Mouse (Mus musculus) A20 (cell line): Measurements from ENCODE around the gene Vps51.
A peak's percentile ranks its signal among the peaks of the same experiment; 100 is the strongest.

Source experiments
- DNase-seq: peaks from one replicate; pipeline ENCODE4 v3.0.0-alpha.2; 2011; ENCODE audit warnings: low read depth, low spot score

The Vps51 gene

GRCm38 (mm10) chr19:6076564-6077393 lies at the start of gene Vps51:
Gene Vps51, minus strand, starts transcription at chr19:6077231.
- DNase-seq, result peak; percentile 97

GRCm38 (mm10) chr19:6126289-6126688 lies 49.3 kb upstream of the Vps51 start:
- peak; percentile 83 for DNase-seq

GRCm38 (mm10) chr19:6124898-6125297 lies 47.9 kb upstream of the Vps51 start:
- no peak for DNase-seq

- DNase-seq, result no peak
Observed at GRCm38 (mm10) chr19:6123330-6123729, 46.3 kb upstream of the Vps51 start.

- no peak for DNase-seq
Observed at GRCm38 (mm10) chr19:6121761-6122160, 44.7 kb upstream of the Vps51 start.

GRCm38 (mm10) chr19:6118677-6119185 lies 41.7 kb upstream of the Vps51 start:
- DNase-seq, result no peak

- DNase-seq, result peak; percentile 97
Observed at GRCm38 (mm10) chr19:6117986-6118676, 41.1 kb upstream of the Vps51 start, which contains the start of gene Sac3d1. Gene Sac3d1, minus strand, starts transcription at chr19:6118650.

GRCm38 (mm10) chr19:6117346-6117985 lies 40.4 kb upstream of the Vps51 start:
- no peak for DNase-seq

GRCm38 (mm10) chr19:6116113-6116850 lies 39.3 kb upstream of the Vps51 start:
- DNase-seq, result no peak

- DNase-seq, result no peak
Observed at GRCm38 (mm10) chr19:6113116-6113515, 36.1 kb upstream of the Vps51 start.

GRCm38 (mm10) chr19:6105586-6105985 lies 28.6 kb upstream of the Vps51 start, which contains the start of gene Naaladl1:
Gene Naaladl1, plus strand, starts transcription at chr19:6105782.
- no peak for DNase-seq

- no peak for DNase-seq
Observed at GRCm38 (mm10) chr19:6104476-6104875, 27.4 kb upstream of the Vps51 start.

- DNase-seq, result no peak
Observed at GRCm38 (mm10) chr19:6102169-6102853, 25.3 kb upstream of the Vps51 start.

- DNase-seq, result no peak
Observed at GRCm38 (mm10) chr19:6101186-6101585, 24.2 kb upstream of the Vps51 start.

- no peak for DNase-seq
Observed at GRCm38 (mm10) chr19:6097847-6098246, 20.8 kb upstream of the Vps51 start.

GRCm38 (mm10) chr19:6094119-6094518 lies 17.1 kb upstream of the Vps51 start, which contains the start of gene AC131692.1:
Gene AC131692.1, plus strand, starts transcription at chr19:6094419.
- DNase-seq, result no peak

- DNase-seq, result no peak
Observed at GRCm38 (mm10) chr19:6088841-6089240, 11.8 kb upstream of the Vps51 start.

GRCm38 (mm10) chr19:6085417-6085879 lies 8.4 kb upstream of the Vps51 start:
- peak; percentile 94 for DNase-seq

- peak; percentile 98 for DNase-seq
Observed at GRCm38 (mm10) chr19:6084478-6085248, 7.6 kb upstream of the Vps51 start, which contains the start of the genes Zfpl1 and Cdca5. Gene Zfpl1, minus strand, starts transcription at chr19:6084956. Gene Cdca5, plus strand, starts transcription at chr19:6084983.

GRCm38 (mm10) chr19:6082156-6082555 lies 5.1 kb upstream of the Vps51 start, which contains the start of gene Gm28374:
Gene Gm28374, minus strand, starts transcription at chr19:6082256.
- DNase-seq, result no peak
